Mouse (Mus musculus): ENCODE measurements around the gene Nras. TPM values are rescaled to one million over a fixed set of nuclear protein-coding genes. Genes with fewer than 3 reads are reported as not detected.

Gene Nras
- total RNA-seq, 2 experiments from 2014 or later = 60.0 to 69.0 TPM

- intact Hi-C loops (cut with DNase I) = loop anchor here (5.0 kb wide), 2 partner anchors 52 to 72 kb away; partner anchors contain the start of gene Bcas2
- no peak overlapping the region for H3K27ac ChIP-seq
- H3K4me3 ChIP-seq = no peak overlapping the region
- TF ChIP-seq CTCF (IDR thresholded peaks at IDR 0.05) = peak; percentile 42
- DNase-seq (ENCODE audit: extremely low spot score in 1 of 2, low spot score in 2 of 2) = no peak
These were observed 42.6 kb downstream of the Nras start for GRCm38 (mm10) chr3:103100735-103101134.

- no peak for DNase-seq (ENCODE audit: extremely low spot score in 1 of 2, low spot score in 2 of 2)
- intact Hi-C loops (cut with DNase I) = loop anchor here (5.0 kb wide), 2 partner anchors 51 to 71 kb away; partner anchors contain the start of gene Bcas2
- Histone ChIP-seq H3K4me3 (no peak overlapping the region), H3K27ac (no peak overlapping the region)
- no peak for TF ChIP-seq CTCF (IDR thresholded peaks at IDR 0.05)
These were observed 43.1 kb downstream of the Nras start for GRCm38 (mm10) chr3:103101194-103101593.

GRCm38 (mm10) chr3:103101909-103102308 lies 43.8 kb downstream of the Nras start:
- TF ChIP-seq CTCF (IDR thresholded peaks at IDR 0.05) = no peak
- Histone ChIP-seq H3K27ac (no peak overlapping the region), H3K4me3 (peak overlapping the region; percentile 50)
- DNase-seq (ENCODE audit: extremely low spot score in 1 of 2, low spot score in 2 of 2) = no peak
- intact Hi-C loops (cut with DNase I) = loop anchor here (5.0 kb wide), 2 partner anchors 50 to 70 kb away; partner anchors contain the start of gene Bcas2

GRCm38 (mm10) chr3:103102454-103103390 lies 44.6 kb downstream of the Nras start, which contains the start of gene Dennd2c:
Gene Dennd2c (plus strand): TSS chr3:103102604.
- intact Hi-C loops (cut with DNase I) = loop anchor here (5.0 kb wide), 2 partner anchors 50 to 70 kb away; partner anchors contain the start of gene Bcas2
- TF ChIP-seq CTCF (IDR thresholded peaks at IDR 0.05) = no peak
- no peak within 1 kb of the TSS for H3K27ac ChIP-seq
- DNase-seq (ENCODE audit: extremely low spot score in 1 of 2, low spot score in 2 of 2) = peak; percentile 60 to 63
- H3K4me3 ChIP-seq = peak within 1 kb of the TSS; percentile 50

- Histone ChIP-seq H3K4me3 (no peak overlapping the region), H3K27ac (no peak overlapping the region)
- TF ChIP-seq CTCF (IDR thresholded peaks at IDR 0.05) = no peak
- intact Hi-C loops (cut with DNase I) = no loop called here
- no peak for DNase-seq (ENCODE audit: extremely low spot score in 1 of 2, low spot score in 2 of 2)
These were observed 49.6 kb downstream of the Nras start for GRCm38 (mm10) chr3:103107565-103108240.

- H3K4me3 ChIP-seq = no peak overlapping the region
- TF ChIP-seq CTCF (IDR thresholded peaks at IDR 0.05) = no peak
- no peak for DNase-seq (ENCODE audit: extremely low spot score in 1 of 2, low spot score in 2 of 2)
These were observed 54.1 kb downstream of the Nras start for GRCm38 (mm10) chr3:103112216-103112615.

More at GRCm38 (mm10) chr3:103112216-103112615, 54.1 kb downstream of the Nras start:
- no peak overlapping the region for H3K27ac ChIP-seq
- intact Hi-C loops (cut with DNase I) = no loop called here

Other genes starting within 250 kb of the Nras start
- not detected for gene Sycp1, start 122.2 kb upstream of the Nras start, total RNA-seq (2021)
- not detected for gene Nr1h5, start 94.2 kb upstream of the Nras start, total RNA-seq (2021)
- 10 to 100 TPM; 69.9 to 78.3 TPM for gene Sike1, start 62.6 kb upstream of the Nras start, total RNA-seq (2021)
- 100 to 1,000 TPM; 216 to 245 TPM for gene Csde1, start 37.9 kb upstream of the Nras start, total RNA-seq (2021)
- not detected for gene Ampd1, start 15.7 kb downstream of the Nras start, total RNA-seq (2021)
- under 1 TPM; 0.40 to 0.41 TPM for gene Dennd2c, start 44.3 kb downstream of the Nras start, total RNA-seq (2021)
- 10 to 100 TPM; 68.5 to 68.9 TPM for gene Bcas2, start 113.4 kb downstream of the Nras start, total RNA-seq (2021)
- gene Trim33, start 221.0 kb downstream of the Nras start, total RNA-seq (2021) = 10 to 100 TPM; 56.5 to 56.7 TPM